Mouse (Mus musculus) ES-E14 (cell line): Measurements from ENCODE around the gene Prlh.

ENCODE experiments used
- ZC3H11A ChIP-seq: IDR thresholded peaks from 2 replicates; pipeline ENCODE4 v1.6.1; 2012; ENCODE audit warnings: low read depth, mild to moderate bottlenecking, inconsistent platforms, low read length, borderline replicate concordance
- ZNF384 ChIP-seq: IDR thresholded peaks from 2 replicates; pipeline ENCODE4 v1.6.1; 2012; ENCODE audit warnings: low read depth, low read length, inconsistent platforms

- TF ChIP-seq ZC3H11A (peak; percentile 80; the same call in 1 of the 2 replicates), ZNF384 (no peak)
Observed at GRCm38 (mm10) chr1:90972911-90973573, 20.1 kb downstream of the Prlh start.
